Mouse (Mus musculus) heart, adult 2 months (tissue): ENCODE results near the gene Tbc1d2b.

ENCODE experiments used
- CTCF ChIP-seq: fragments of 200-600 bp; IDR thresholded peaks from 2 replicates; pipeline ENCODE4 v1.8.1; 2022; ENCODE audit warnings: antibody characterized with exemption, mild to moderate bottlenecking, moderate library complexity
- EP300 ChIP-seq: fragments of 200-500 bp; IDR thresholded peaks from 2 replicates; pipeline ENCODE4 v1.6.1; 2011; ENCODE audit warnings: low read depth, low read length, control low read depth; ENCODE audit not compliant: insufficient read depth
- POLR2A ChIP-seq: fragments of 200-500 bp; IDR thresholded peaks from 2 replicates; pipeline ENCODE4 v1.6.1; 2011; ENCODE audit warnings: mild to moderate bottlenecking, low read depth, low read length, control low read depth; ENCODE audit not compliant: insufficient read depth

DNA sequence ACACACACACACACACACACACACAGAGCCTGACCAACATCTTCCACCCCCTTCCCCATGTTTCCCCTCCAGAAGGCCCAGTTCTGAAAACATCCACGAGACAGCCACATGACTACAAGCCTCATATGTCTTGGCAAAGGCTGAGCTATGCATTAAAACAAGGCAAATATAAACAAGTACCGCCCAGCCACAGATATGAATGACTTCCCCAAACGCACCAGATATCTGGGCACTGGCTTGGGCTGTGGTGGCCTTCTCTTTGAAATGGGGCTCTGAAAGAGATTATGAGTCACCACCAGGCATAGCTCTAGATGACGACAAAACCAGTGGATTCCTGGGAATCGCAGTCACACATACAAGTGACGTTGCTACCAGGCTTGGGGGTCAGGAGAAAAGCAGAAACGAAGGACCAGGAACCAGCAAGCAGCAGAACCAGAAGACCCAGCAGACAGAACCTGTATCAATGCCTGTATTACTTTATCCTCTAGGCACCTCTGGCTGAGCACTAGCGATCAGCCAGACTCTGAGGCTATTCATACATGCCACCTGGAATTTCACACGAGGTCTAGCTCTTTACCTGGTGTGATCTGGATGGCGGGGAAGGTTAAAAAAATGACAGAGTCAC, 35.2 kb downstream of the Tbc1d2b start:
- TF ChIP-seq CTCF (no peak), POLR2A (no peak), EP300 (no peak)
